Mouse (Mus musculus): ENCODE data around the gene Lyplal1. TPM values are rescaled to one million over a fixed set of nuclear protein-coding genes. Genes with fewer than 3 reads are reported as not detected.

The Lyplal1 gene
- polyA plus RNA-seq, 1 experiment from 2014 or later = 18.3 TPM

DNA sequence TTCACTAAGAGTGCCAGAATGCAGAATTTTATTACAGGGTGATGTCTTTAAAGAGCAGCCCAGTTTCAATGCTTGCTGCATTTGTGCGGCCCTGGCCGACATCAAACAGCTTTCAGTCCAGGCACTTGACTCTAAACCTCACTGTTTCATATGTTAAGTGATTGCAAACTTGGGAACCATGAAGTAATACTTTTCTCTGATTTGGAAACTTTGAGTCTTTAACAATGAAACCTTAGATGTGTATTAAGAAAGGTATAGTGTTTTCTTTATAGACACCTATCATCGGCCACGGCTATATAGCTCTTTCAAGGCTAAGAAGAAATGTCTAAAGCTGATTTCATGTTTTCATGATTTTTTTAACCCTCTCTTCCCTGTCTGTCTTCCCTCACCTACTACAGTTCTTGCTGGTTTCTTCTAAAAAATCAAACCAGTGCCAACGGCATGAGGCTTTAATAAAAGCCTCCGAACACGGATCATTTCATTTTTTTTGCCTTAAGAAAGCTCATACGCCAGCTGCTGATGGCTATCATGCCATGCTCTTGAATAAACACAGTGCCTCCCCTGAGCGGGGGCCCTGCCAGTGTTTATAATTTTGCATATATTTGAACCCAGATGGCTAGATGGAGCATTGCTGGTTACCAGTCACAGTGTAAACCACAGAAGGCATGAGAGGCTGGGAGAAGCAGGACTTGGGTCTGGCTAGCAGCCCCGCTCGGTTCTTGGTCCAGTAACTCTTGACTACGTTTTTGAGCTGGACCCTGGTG lies 63.6 kb downstream of the Lyplal1 start:
- H3K36me3 ChIP-seq (ENCODE audit: control insufficient read depth, insufficient read depth, low read length) = no peaks in the 10 kb centered on the region
- no peaks in the 10 kb centered on the region for H3K9me3 ChIP-seq (ENCODE audit: control insufficient read depth, low read length)
- H3K9ac ChIP-seq (ENCODE audit: low read depth, low read length) = no peak overlapping the region
- H3K4me3 ChIP-seq (ENCODE audit: low read length) = no peak overlapping the region
- 68% methylated on average over 12 of the region's 12 CpGs for WGBS
- no peaks in the 10 kb centered on the region for H3K4me1 ChIP-seq (ENCODE audit: control insufficient read depth, insufficient read depth, low read length)
- no peak overlapping the region for H3K4me2 ChIP-seq (ENCODE audit: low read depth, low read length)
- no peak overlapping the region for H3K27ac ChIP-seq (ENCODE audit: low read length)
- ATAC-seq = no peak
- no peaks in the 10 kb centered on the region for H3K27me3 ChIP-seq (replicated peaks; ENCODE audit: control insufficient read depth, insufficient read depth, low read length)

DNA sequence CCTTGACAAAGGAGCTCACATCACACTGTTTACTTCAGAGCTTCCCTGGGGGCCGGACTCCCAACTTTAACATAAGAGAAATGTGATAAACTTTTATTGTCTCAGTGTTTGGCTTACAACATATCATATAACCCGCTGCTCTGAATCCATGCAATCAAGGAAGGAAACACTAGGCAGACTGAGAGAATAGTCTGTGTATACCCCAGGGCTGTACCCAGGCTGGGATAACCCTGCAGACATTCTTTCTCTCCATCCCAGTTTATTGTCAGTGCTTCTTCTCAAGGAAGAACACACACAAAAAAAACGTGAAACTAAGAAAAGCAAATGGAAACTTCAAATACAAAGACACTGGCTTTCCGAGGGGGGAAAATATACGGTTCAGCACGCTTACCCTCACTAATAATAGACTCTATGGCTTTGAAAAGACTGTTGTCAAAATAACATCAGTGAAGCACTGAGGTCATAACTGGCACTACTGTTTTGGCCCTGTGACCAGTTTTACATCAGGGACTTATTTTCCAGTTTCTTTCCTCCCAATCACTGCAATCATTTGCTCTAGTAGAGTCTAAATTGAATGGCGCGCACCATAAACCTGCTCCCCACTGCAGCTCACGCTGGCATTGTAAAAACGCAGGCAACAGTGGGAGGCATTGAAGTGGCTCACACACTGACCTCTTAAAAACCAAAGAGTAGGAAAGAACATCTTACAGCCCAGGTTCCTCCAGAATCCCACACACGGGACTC lies 73.2 kb downstream of the Lyplal1 start:
- 74% methylated on average over 11 of the region's 11 CpGs for WGBS

DNA sequence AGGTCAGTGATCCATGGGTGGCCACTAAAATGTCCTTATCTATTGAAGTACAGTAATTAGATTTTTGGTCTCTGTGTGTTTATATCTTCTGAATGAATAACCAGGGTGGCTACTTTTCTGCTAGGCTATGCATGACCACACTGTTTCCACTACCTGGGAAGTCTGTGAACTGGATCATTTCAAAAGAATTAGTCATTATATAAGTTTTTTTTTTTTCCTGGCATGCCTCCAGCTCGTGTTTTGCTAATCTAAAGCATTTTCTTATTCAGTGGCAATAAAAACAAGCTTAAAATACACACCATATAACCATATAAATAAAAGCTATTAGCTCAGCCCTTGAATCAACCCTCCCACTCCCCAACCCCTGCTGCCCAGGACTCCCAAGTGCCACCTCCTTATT lies 75.3 kb downstream of the Lyplal1 start:
- Histone ChIP-seq H3K4me2 (ENCODE audit: low read depth, low read length) (no peak overlapping the region), H3K9ac (ENCODE audit: low read depth, low read length) (no peak overlapping the region), H3K4me3 (ENCODE audit: low read length) (no peak overlapping the region), H3K4me1 (ENCODE audit: control insufficient read depth, insufficient read depth, low read length) (no peaks in the 10 kb centered on the region), H3K36me3 (ENCODE audit: control insufficient read depth, insufficient read depth, low read length) (no peaks in the 10 kb centered on the region), H3K27me3 (replicated peaks; ENCODE audit: control insufficient read depth, insufficient read depth, low read length) (no peaks in the 10 kb centered on the region), H3K9me3 (ENCODE audit: control insufficient read depth, low read length) (no peaks in the 10 kb centered on the region), H3K27ac (ENCODE audit: low read length) (no peak overlapping the region)
- no peak for ATAC-seq
- 44% methylated on average over 1 of the region's 1 CpGs for WGBS

More for the DNA sequence above, 73.2 kb downstream of the Lyplal1 start:
- no peaks in the 10 kb centered on the region for H3K36me3 ChIP-seq (ENCODE audit: control insufficient read depth, insufficient read depth, low read length)
- no peaks in the 10 kb centered on the region for H3K27me3 ChIP-seq (replicated peaks; ENCODE audit: control insufficient read depth, insufficient read depth, low read length)
- no peak overlapping the region for H3K9ac ChIP-seq (ENCODE audit: low read depth, low read length)
- H3K9me3 ChIP-seq (ENCODE audit: control insufficient read depth, low read length) = no peaks in the 10 kb centered on the region
- no peaks in the 10 kb centered on the region for H3K4me1 ChIP-seq (ENCODE audit: control insufficient read depth, insufficient read depth, low read length)
- H3K4me2 ChIP-seq (ENCODE audit: low read depth, low read length) = no peak overlapping the region
- no peak overlapping the region for H3K27ac ChIP-seq (ENCODE audit: low read length)
- H3K4me3 ChIP-seq (ENCODE audit: low read length) = no peak overlapping the region
- no peak; the same call in 1 of the 2 replicates for ATAC-seq

Measured in intestine, embryonic 16.5 days (tissue).